Mouse (Mus musculus): ENCODE measurements around the gene Mill2. TPM values are rescaled to one million over a fixed set of nuclear protein-coding genes. Genes with fewer than 3 reads are reported as not detected.
A peak's percentile ranks its signal among the peaks of the same experiment; 100 is the strongest.

Gene Mill2
- polyA plus RNA-seq, 1 experiment from 2014 or later = 0.38 TPM

- no peaks in the 10 kb centered on the region for H3K27me3 ChIP-seq (replicated peaks; ENCODE audit: control insufficient read depth, insufficient read depth, low read length)
- H3K9ac ChIP-seq (ENCODE audit: low read depth, low read length) = no peak overlapping the region
- H3K9me3 ChIP-seq (ENCODE audit: control insufficient read depth, low read length) = no peaks in the 10 kb centered on the region
- H3K4me1 ChIP-seq (ENCODE audit: control insufficient read depth, insufficient read depth, low read depth, low read length) = no peaks in the 10 kb centered on the region
- WGBS = 94% methylated on average over 1 of the region's 1 CpGs
- H3K4me3 ChIP-seq (ENCODE audit: low read length) = no peak overlapping the region
- ATAC-seq = no peak
- no peaks in the 10 kb centered on the region for H3K36me3 ChIP-seq (ENCODE audit: control insufficient read depth, insufficient read depth, low read length)
- no peak overlapping the region for H3K4me2 ChIP-seq (ENCODE audit: low read length)
- H3K27ac ChIP-seq (ENCODE audit: low read depth, low read length) = no peak overlapping the region
These were observed 47.2 kb downstream of the Mill2 start for GRCm38 (mm10) chr7:18886963-18887362.

DNA sequence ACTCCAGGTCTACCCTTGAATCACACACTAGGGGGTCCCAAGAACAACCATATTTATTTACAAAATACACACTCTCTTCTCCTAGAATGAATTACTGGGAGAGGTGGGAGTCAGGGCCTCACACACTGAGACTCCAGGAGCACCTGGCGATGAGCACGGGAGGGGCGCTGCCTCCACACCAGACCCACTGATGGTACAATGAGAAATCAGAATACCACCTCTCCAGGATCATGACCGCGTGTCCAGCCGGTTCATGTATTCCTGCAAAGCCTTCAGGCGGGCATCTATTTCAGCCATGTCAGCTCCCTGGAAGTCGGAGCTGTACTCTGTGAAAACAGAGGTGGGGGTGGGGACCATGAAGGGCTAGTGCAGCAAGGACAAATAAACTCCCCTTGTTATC lies 51.1 kb downstream of the Mill2 start:
- Histone ChIP-seq H3K4me3 (ENCODE audit: low read length) (no peak overlapping the region), H3K27ac (ENCODE audit: low read depth, low read length) (no peak overlapping the region), H3K4me1 (ENCODE audit: control insufficient read depth, insufficient read depth, low read depth, low read length) (peaks cover 17% of the 10 kb centered on the region), H3K27me3 (replicated peaks; ENCODE audit: control insufficient read depth, insufficient read depth, low read length) (no peaks in the 10 kb centered on the region), H3K9me3 (ENCODE audit: control insufficient read depth, low read length) (no peaks in the 10 kb centered on the region), H3K4me2 (ENCODE audit: low read length) (no peak overlapping the region), H3K36me3 (ENCODE audit: control insufficient read depth, insufficient read depth, low read length) (no peaks in the 10 kb centered on the region), H3K9ac (ENCODE audit: low read depth, low read length) (no peak overlapping the region)
- ATAC-seq = no peak
- WGBS = 94% methylated on average over 8 of the region's 8 CpGs

DNA sequence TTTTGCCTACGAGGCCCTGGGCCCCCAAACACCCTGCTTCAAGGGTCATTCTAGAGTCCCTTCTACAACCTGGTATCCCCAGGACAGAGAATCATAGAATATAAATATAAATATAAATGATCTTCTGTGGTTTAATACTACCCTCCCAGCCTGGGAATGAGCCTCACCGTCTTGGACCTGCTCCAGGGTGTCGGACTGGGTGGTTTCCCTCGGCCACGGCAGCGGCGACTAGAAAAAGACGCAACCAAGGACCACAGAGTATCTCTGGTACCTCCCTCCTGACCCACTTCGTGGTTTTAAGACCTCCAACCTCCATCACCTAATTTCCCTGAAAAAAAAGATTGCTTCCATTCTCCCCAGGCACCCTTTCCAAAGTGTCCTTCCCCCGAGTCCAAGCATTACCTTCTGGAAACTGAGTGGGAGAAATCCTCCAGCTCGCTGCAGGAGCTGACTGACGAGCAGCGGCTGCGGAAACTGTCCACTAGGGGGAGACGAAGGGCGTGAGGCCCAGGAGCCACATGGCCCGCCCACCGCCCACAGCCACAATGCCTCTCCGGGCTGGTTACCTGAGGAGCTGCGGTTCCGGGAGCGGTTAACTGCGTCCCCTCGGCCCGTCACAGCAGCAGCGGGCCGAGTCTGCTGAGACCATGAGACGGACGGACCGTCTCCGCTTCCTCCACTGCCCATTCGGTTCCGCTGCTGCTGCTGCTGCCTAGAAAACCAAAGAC lies 52.3 kb downstream of the Mill2 start:
- Histone ChIP-seq H3K27ac (ENCODE audit: low read depth, low read length) (peak overlapping the region; percentile 72), H3K9ac (ENCODE audit: low read depth, low read length) (peak overlapping the region; percentile 80), H3K9me3 (ENCODE audit: control insufficient read depth, low read length) (no peaks in the 10 kb centered on the region), H3K4me1 (ENCODE audit: control insufficient read depth, insufficient read depth, low read depth, low read length) (peaks cover 19% of the 10 kb centered on the region), H3K27me3 (replicated peaks; ENCODE audit: control insufficient read depth, insufficient read depth, low read length) (no peaks in the 10 kb centered on the region), H3K4me3 (ENCODE audit: low read length) (peak overlapping the region; percentile 63), H3K36me3 (ENCODE audit: control insufficient read depth, insufficient read depth, low read length) (no peaks in the 10 kb centered on the region), H3K4me2 (ENCODE audit: low read length) (peak overlapping the region; percentile 87)
- 18% methylated on average over 33 of the region's 33 CpGs for WGBS
- ATAC-seq = peak; percentile 71

- 25% methylated on average over 26 of the region's 27 CpGs for WGBS
- H3K4me1 ChIP-seq (ENCODE audit: control insufficient read depth, insufficient read depth, low read depth, low read length) = peaks cover 19% of the 10 kb centered on the region
- ATAC-seq = peak; percentile 38
- peak overlapping the region; percentile 80 for H3K9ac ChIP-seq (ENCODE audit: low read depth, low read length)
- H3K4me2 ChIP-seq (ENCODE audit: low read length) = peak overlapping the region; percentile 87
- peak overlapping the region; percentile 63 for H3K4me3 ChIP-seq (ENCODE audit: low read length)
- no peaks in the 10 kb centered on the region for H3K27me3 ChIP-seq (replicated peaks; ENCODE audit: control insufficient read depth, insufficient read depth, low read length)
- no peaks in the 10 kb centered on the region for H3K9me3 ChIP-seq (ENCODE audit: control insufficient read depth, low read length)
- no peaks in the 10 kb centered on the region for H3K36me3 ChIP-seq (ENCODE audit: control insufficient read depth, insufficient read depth, low read length)
- no peak overlapping the region for H3K27ac ChIP-seq (ENCODE audit: low read depth, low read length)
These were observed 53.2 kb downstream of the Mill2 start for GRCm38 (mm10) chr7:18893009-18893408.

DNA sequence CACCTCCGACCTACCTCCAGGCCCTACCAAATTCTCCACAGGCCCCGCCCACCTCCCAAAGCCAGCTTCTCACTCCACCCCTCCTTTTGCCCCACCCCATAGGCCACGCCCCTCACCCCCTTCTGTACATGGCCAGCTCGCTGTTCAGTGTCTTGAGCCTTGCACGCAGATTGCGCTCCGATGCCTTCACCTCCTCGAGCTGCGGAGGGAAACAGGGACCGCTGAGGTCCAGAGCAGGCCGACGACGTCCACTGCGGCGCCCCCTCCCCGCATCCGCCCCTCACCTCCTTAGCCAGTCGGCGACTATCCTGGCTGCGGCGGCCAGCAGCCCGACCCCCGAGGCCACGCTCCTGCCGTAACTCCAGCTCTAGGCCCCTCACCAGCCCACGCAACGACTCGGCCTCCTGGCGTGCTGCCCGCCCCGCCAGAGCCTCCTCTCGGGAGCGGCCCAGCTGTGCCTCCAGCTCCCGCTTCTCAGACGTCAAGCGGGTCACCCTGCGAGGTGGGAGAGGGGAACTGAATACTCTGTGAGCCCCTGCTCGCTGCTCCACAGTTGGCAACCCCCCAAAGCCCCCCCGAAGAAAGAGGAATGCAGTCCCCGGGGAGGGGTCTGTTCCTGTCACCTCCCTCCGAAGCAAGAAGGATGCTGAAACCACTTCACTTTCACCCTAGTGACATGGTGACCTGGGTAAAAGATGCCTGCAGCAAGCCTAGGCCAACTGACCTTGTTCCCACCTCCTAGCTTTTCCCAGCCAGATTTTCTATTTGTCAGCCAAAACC lies 54.1 kb downstream of the Mill2 start:
- WGBS = 3% methylated on average over 34 of the region's 41 CpGs

DNA sequence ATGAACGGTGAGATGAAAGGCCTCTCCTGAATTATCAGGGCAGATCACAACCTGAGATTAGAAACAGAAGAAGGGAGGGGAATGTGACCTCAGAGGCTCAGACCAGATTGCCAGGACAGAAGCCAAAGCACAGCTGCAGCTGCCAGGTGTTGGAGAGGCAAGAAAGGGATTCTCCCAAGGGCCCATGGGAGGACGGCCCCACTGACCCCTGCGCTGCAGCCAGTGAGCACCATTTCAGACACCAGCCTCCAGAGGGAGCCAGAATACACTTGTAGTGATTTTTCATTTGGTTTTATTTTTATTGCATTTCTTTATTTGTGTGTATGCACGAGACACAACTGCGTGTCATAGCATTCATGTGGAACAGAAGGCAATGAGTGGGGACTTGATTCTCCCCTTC lies 56.8 kb downstream of the Mill2 start:
- H3K27ac ChIP-seq (ENCODE audit: low read depth, low read length) = no peak overlapping the region
- WGBS = 23% methylated on average over 5 of the region's 5 CpGs

More for the DNA sequence above, 54.1 kb downstream of the Mill2 start:
- H3K27ac ChIP-seq (ENCODE audit: low read depth, low read length) = no peak overlapping the region; the same call in 1 of the 2 replicates
- H3K9me3 ChIP-seq (ENCODE audit: control insufficient read depth, low read length) = no peaks in the 10 kb centered on the region
- ATAC-seq = peak; percentile 51
- peak overlapping the region; percentile 63 for H3K4me3 ChIP-seq (ENCODE audit: low read length)
- H3K9ac ChIP-seq (ENCODE audit: low read depth, low read length) = peak overlapping the region; percentile 66
- peak overlapping the region; percentile 87 for H3K4me2 ChIP-seq (ENCODE audit: low read length)
- H3K36me3 ChIP-seq (ENCODE audit: control insufficient read depth, insufficient read depth, low read length) = no peaks in the 10 kb centered on the region
- H3K27me3 ChIP-seq (replicated peaks; ENCODE audit: control insufficient read depth, insufficient read depth, low read length) = no peaks in the 10 kb centered on the region
- peaks cover 19% of the 10 kb centered on the region for H3K4me1 ChIP-seq (ENCODE audit: control insufficient read depth, insufficient read depth, low read depth, low read length)

GRCm38 (mm10) chr7:18900513-18900912 lies 60.7 kb downstream of the Mill2 start:
- peaks cover 2% of the 10 kb centered on the region; the same call in 1 of the 2 replicates for H3K4me1 ChIP-seq (ENCODE audit: control insufficient read depth, insufficient read depth, low read depth, low read length)
- no peak for ATAC-seq
- no peaks in the 10 kb centered on the region for H3K9me3 ChIP-seq (ENCODE audit: control insufficient read depth, low read length)
- no peak overlapping the region for H3K4me3 ChIP-seq (ENCODE audit: low read length)
- no peak overlapping the region for H3K9ac ChIP-seq (ENCODE audit: low read depth, low read length)
- H3K36me3 ChIP-seq (ENCODE audit: control insufficient read depth, insufficient read depth, low read length) = no peaks in the 10 kb centered on the region
- no peak overlapping the region for H3K27ac ChIP-seq (ENCODE audit: low read depth, low read length)
- WGBS = 92% methylated on average over 2 of the region's 2 CpGs
- no peaks in the 10 kb centered on the region for H3K27me3 ChIP-seq (replicated peaks; ENCODE audit: control insufficient read depth, insufficient read depth, low read length)
- no peak overlapping the region for H3K4me2 ChIP-seq (ENCODE audit: low read length)

More for the DNA sequence above, 56.8 kb downstream of the Mill2 start:
- no peaks in the 10 kb centered on the region for H3K9me3 ChIP-seq (ENCODE audit: control insufficient read depth, low read length)
- H3K27me3 ChIP-seq (replicated peaks; ENCODE audit: control insufficient read depth, insufficient read depth, low read length) = no peaks in the 10 kb centered on the region
- ATAC-seq = no peak
- no peak overlapping the region for H3K4me2 ChIP-seq (ENCODE audit: low read length)
- H3K4me1 ChIP-seq (ENCODE audit: control insufficient read depth, insufficient read depth, low read depth, low read length) = peaks cover 19% of the 10 kb centered on the region
- H3K4me3 ChIP-seq (ENCODE audit: low read length) = no peak overlapping the region
- no peak overlapping the region for H3K9ac ChIP-seq (ENCODE audit: low read depth, low read length)
- H3K36me3 ChIP-seq (ENCODE audit: control insufficient read depth, insufficient read depth, low read length) = no peaks in the 10 kb centered on the region

- H3K27ac ChIP-seq (ENCODE audit: low read depth, low read length) = no peak overlapping the region
- no peaks in the 10 kb centered on the region for H3K4me1 ChIP-seq (ENCODE audit: control insufficient read depth, insufficient read depth, low read depth, low read length)
- 69% methylated on average over 3 of the region's 3 CpGs for WGBS
- H3K9me3 ChIP-seq (ENCODE audit: control insufficient read depth, low read length) = no peaks in the 10 kb centered on the region
- no peak for ATAC-seq
- no peak overlapping the region for H3K4me3 ChIP-seq (ENCODE audit: low read length)
- no peaks in the 10 kb centered on the region for H3K36me3 ChIP-seq (ENCODE audit: control insufficient read depth, insufficient read depth, low read length)
- H3K4me2 ChIP-seq (ENCODE audit: low read length) = no peak overlapping the region
- no peaks in the 10 kb centered on the region for H3K27me3 ChIP-seq (replicated peaks; ENCODE audit: control insufficient read depth, insufficient read depth, low read length)
- H3K9ac ChIP-seq (ENCODE audit: low read depth, low read length) = no peak overlapping the region
These were observed 62.7 kb downstream of the Mill2 start for GRCm38 (mm10) chr7:18902486-18902885.

GRCm38 (mm10) chr7:18904971-18905370 lies 65.2 kb downstream of the Mill2 start:
- Histone ChIP-seq H3K27ac (ENCODE audit: low read depth, low read length) (no peak overlapping the region), H3K9me3 (ENCODE audit: control insufficient read depth, low read length) (no peaks in the 10 kb centered on the region), H3K36me3 (ENCODE audit: control insufficient read depth, insufficient read depth, low read length) (no peaks in the 10 kb centered on the region), H3K4me2 (ENCODE audit: low read length) (no peak overlapping the region), H3K4me1 (ENCODE audit: control insufficient read depth, insufficient read depth, low read depth, low read length) (peaks cover 10% of the 10 kb centered on the region), H3K4me3 (ENCODE audit: low read length) (no peak overlapping the region), H3K9ac (ENCODE audit: low read depth, low read length) (no peak overlapping the region), H3K27me3 (replicated peaks; ENCODE audit: control insufficient read depth, insufficient read depth, low read length) (no peaks in the 10 kb centered on the region)
- WGBS = 85% methylated on average over 3 of the region's 3 CpGs
- ATAC-seq = no peak
